Mouse (Mus musculus): Measurements from ENCODE around the gene Acpp. TPM values are rescaled to one million over a fixed set of nuclear protein-coding genes. Genes with fewer than 3 reads are reported as not detected.

Gene Acpp
- polyA plus RNA-seq, 1 experiment from 2014 or later = 0.90 TPM

GRCm38 (mm10) chr9:104239076-104239475 is 98.5 kb downstream of the Acpp start:
- Histone ChIP-seq H3K9ac (no peak overlapping the region), H3K4me3 (replicated peaks) (no peak overlapping the region), H3K27ac (no peak overlapping the region), H3K9me3 (no peaks in the 10 kb centered on the region), H3K27me3 (replicated peaks) (no peaks in the 10 kb centered on the region), H3K4me2 (no peak overlapping the region), H3K36me3 (peaks cover 3% of the 10 kb centered on the region; the same call in 1 of the 2 replicates), H3K4me1 (no peaks in the 10 kb centered on the region)
- no peak for ATAC-seq (ENCODE audit: insufficient read depth, low FRiP score, low read depth)
- WGBS = 87% methylated on average over 8 of the region's 8 CpGs

Other genes with a start within 250 kb of the Acpp start
- gene Ackr4, start 210.8 kb downstream of the Acpp start, polyA plus RNA-seq (2015; fragmentation: Nextera tagmentation; extraction: Ambion mirVana) = 2.1 and 3.4 TPM in 2 replicates
- gene Dnajc13, start 74.8 kb downstream of the Acpp start, polyA plus RNA-seq (2015; fragmentation: Nextera tagmentation; extraction: Ambion mirVana) = 18.3 and 18.9 TPM in 2 replicates
- 0.49 and 0.50 TPM in 2 replicates for gene Cpne4, start 209.5 kb upstream of the Acpp start, polyA plus RNA-seq (2015; fragmentation: Nextera tagmentation; extraction: Ambion mirVana)

Measured in stomach, embryonic 15.5 days (tissue).